Mouse (Mus musculus) embryonic fibroblast, embryonic 13.5 days (primary cell): Measurements from ENCODE around the gene Ctnnb1. TPM values are rescaled to one million over a fixed set of nuclear protein-coding genes. Genes with fewer than 3 reads are reported as not detected.

Experiments
- H3K27ac ChIP-seq: 2 replicates; pipeline ENCODE4 v1.5.1; 2012; ENCODE audit warnings: low read length, control low read depth, inconsistent platforms; ENCODE audit not compliant: insufficient read depth
- H3K4me1 ChIP-seq: 2 replicates; pipeline ENCODE4 v1.6.1; 2011; ENCODE audit warnings: low read length; ENCODE audit not compliant: control insufficient read depth, insufficient read depth
- H3K4me3 ChIP-seq: 2 replicates; pipeline ENCODE4 v1.5.1; 2011; ENCODE audit warnings: mild to moderate bottlenecking, control low read depth, low read length; ENCODE audit not compliant: insufficient read depth
- CTCF ChIP-seq: IDR thresholded peaks from 2 replicates; pipeline ENCODE4 v1.5.1; 2011; ENCODE audit warnings: mild to moderate bottlenecking, control low read depth, low read length, moderate library complexity, borderline replicate concordance; ENCODE audit not compliant: insufficient read depth
- POLR2A ChIP-seq: IDR thresholded peaks from 2 replicates; pipeline ENCODE4 v1.6.1; 2011; ENCODE audit warnings: low read depth, mild to moderate bottlenecking, control low read depth, low read length, moderate library complexity
- polyA plus RNA-seq: library from polyadenylated mRNA; stranded (reverse); fragments of >200 nt; gene quantifications from 2 replicates; pipeline ENCODE4 v1.2.4, GENCODE M21; 2011; ENCODE audit warnings: low read depth; ENCODE audit not compliant: missing spikeins, insufficient read length

The Ctnnb1 gene
- polyA plus RNA-seq, 1 experiment, result 1,281 TPM

GRCm38 (mm10) chr9:120959225-120959624 lies 30.2 kb downstream of the Ctnnb1 start:
- Histone ChIP-seq H3K4me3 (no peak overlapping the region), H3K27ac (no peak overlapping the region), H3K4me1 (peaks cover 6% of the 10 kb centered on the region)
- TF ChIP-seq POLR2A, result no peak
- no peak for TF ChIP-seq CTCF

- H3K27ac ChIP-seq, result no peak overlapping the region
- H3K4me1 ChIP-seq, result peaks cover 6% of the 10 kb centered on the region
- TF ChIP-seq CTCF (no peak), POLR2A (no peak)
- H3K4me3 ChIP-seq, result no peak overlapping the region
Measured at GRCm38 (mm10) chr9:120960611-120961010, 31.6 kb downstream of the Ctnnb1 start.

DNA sequence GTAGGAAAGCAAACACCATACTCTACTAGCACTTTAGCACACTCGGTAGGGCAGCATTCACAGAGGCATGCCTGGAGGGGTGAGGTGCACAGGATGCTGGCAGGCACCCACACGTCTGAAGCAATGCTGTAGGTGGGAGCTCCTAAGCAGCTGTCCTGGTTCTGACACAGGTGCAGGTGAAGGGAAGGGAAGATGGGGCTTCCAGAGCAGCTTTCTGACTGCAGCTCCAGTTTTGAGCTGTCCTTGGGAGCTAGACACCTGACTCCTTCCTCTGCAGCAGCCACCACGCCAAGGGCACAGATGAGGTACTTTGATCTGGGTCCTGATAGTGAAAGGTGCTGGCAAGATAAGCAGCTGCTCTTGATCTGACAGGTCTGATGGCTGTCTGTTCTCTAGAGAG lies 32.5 kb downstream of the Ctnnb1 start:
- TF ChIP-seq POLR2A, result no peak
- Histone ChIP-seq H3K27ac (0 out of 2 replicates have a peak overlapping the region, but pooled peaks have one; percentile 8), H3K4me3 (no peak overlapping the region), H3K4me1 (peaks cover 6% of the 10 kb centered on the region)

DNA sequence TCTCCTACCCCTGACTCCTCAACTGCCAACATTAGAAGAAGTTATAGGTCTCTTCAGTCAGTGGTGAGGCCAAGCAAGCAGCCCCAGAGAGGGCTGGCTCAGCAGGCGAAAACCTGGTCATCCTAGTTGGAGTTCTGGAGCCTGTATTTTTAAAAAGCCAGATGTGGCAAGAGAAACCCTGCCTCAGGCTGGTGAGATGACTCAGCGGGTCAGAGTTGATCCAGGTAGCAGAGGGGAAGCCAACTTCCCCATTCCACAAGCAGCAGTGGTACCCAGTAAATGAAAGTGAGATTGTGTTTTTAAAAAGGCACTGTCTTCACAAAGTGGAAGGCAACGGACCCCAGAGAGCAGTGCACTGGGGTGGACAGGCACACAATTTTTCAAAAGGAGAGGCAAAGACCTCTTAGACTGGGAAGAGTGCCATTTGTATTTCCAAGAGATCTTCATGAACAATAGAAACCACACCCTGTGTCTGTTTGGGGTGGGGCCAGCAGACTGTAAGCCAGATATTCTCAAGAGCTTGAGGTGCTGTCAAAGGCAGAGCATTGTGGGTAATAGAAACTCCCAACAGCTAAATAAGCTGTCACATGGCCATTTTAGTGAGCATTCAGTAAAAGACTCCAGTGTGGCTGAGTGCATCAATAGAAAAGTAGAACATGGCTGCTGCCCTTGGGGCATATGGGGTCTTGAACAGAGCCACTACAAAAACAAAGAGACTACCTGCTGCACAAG lies 33.1 kb downstream of the Ctnnb1 start:
- TF ChIP-seq POLR2A, result no peak
- no peak for TF ChIP-seq CTCF
- 0 out of 2 replicates have a peak overlapping the region, but pooled peaks have one; percentile 8 for H3K27ac ChIP-seq
- H3K4me3 ChIP-seq, result no peak overlapping the region
- H3K4me1 ChIP-seq, result peaks cover 6% of the 10 kb centered on the region

- 0 out of 2 replicates have a peak, but pooled peaks cover 2% of the 10 kb centered on the region for H3K4me1 ChIP-seq
- no peak overlapping the region for H3K4me3 ChIP-seq
- no peak overlapping the region for H3K27ac ChIP-seq
- TF ChIP-seq CTCF, result no peak
Measured at GRCm38 (mm10) chr9:120963104-120963503, 34.1 kb downstream of the Ctnnb1 start.

DNA sequence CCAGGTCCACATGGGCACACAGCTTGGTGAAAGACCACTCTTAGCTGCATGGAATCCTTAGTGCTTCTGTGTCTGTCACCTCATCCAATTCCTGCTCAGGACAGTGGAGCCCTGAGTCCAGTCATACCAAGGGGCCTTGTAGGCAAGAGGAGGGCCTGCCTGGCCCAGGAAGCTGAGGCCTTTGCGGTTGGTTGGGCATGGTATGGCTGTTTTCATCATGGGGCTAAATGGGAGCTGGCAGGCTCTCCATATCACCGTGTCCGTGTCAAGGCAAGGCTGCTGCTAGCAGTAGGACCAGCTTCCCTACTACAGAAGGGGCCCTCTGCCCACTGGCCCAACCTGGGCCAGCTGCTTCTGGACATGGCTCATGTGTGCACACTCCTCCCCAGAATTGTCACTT lies 34.7 kb downstream of the Ctnnb1 start:
- H3K4me1 ChIP-seq, result 0 out of 2 replicates have a peak, but pooled peaks cover 2% of the 10 kb centered on the region
- H3K27ac ChIP-seq, result no peak overlapping the region
- TF ChIP-seq CTCF (no peak), POLR2A (no peak)
- no peak overlapping the region for H3K4me3 ChIP-seq

DNA sequence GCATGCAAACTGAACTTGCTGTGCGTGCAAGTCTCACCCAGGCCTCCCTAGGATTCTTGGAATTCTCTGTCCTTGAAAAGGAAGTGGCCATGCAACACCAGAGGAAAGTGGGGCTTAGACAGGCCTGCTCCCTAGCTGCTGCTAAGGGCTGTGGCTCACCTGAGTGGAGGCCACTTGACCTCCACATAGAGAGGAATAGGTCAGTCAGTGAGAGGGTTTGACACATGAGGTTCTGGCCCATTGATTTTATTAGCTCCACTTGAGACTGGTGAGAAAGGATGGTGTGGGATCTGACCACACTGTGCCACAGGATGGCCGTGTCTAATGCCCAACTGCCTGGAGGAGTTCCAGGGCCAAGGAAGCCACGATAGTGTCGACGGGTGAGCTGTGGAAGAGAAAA lies 35.2 kb downstream of the Ctnnb1 start:
- Histone ChIP-seq H3K27ac (no peak overlapping the region), H3K4me1 (0 out of 2 replicates have a peak, but pooled peaks cover 2% of the 10 kb centered on the region), H3K4me3 (no peak overlapping the region)
- TF ChIP-seq CTCF (no peak), POLR2A (no peak)

DNA sequence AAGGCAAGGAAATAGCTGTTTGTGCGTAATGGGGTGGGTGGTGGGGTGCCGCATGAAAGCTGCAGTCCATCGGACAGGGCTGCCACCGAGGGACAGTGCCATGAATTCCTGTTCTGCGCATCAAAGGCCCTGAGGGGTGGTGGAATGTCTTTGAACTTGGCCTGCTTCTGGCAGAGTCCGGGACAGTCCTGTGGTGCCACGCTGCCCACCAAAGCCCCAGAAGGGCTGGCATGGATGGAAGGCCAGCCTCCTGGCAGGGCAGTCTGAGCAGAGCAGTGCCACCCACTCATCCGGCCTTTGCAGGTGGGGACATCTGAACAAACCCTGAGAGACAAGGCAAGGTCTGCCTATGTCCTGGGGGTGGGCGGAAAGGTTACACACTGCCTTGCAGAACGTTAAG lies 36.0 kb downstream of the Ctnnb1 start:
- Histone ChIP-seq H3K27ac (no peak overlapping the region), H3K4me3 (no peak overlapping the region), H3K4me1 (0 out of 2 replicates have a peak, but pooled peaks cover 2% of the 10 kb centered on the region)
- TF ChIP-seq CTCF, result no peak
- no peak for TF ChIP-seq POLR2A

DNA sequence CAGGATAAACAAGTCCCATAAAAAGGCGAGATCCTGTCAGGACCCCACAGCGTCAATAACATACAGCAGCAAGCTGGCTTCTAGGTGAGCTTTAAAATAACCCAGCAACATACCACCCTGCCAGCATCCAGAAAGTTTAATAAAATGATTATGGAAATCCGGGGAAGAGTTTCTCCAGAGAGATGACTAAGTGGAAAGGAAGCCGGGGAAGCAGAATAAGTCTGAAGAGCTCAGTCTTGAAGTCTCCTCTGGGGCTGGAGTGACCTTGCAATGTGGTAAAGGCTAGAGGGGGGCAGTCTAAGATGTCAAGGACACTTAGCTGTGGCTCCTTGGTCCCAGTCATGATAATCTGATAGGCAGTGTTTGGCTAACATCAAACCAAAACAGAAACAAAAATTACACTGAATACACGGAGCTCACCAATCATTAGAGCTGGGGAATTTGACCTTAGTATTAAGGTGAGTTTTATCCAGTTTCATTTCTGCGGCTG lies 44.1 kb downstream of the Ctnnb1 start:
- Histone ChIP-seq H3K27ac (peak overlapping the region; percentile 12; the same call in 1 of the 2 replicates), H3K4me1 (peaks cover 18% of the 10 kb centered on the region), H3K4me3 (no peak overlapping the region)
- TF ChIP-seq POLR2A, result no peak
- TF ChIP-seq CTCF, result no peak

DNA sequence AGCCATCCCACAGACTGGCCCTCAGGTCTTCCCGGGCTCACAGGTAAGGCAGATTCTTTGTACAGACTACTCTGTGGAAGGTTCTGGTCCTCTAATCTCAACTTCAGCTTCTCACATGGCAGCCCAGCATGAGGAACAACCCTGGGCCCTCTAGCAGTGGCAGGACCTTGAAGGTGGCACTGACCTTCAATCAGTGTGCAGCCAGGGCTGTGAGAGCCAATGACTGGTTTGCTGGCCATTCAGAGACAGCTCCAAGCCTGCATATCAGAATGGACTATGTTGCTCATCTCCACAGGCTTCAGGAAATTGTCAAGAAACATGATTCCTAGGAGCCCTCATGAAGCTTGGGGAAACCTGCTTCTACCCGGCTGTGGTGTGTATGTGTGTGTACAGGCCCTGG lies 45.2 kb downstream of the Ctnnb1 start:
- Histone ChIP-seq H3K27ac (no peak overlapping the region), H3K4me1 (peaks cover 18% of the 10 kb centered on the region), H3K4me3 (no peak overlapping the region)
- TF ChIP-seq CTCF (no peak), POLR2A (no peak)

DNA sequence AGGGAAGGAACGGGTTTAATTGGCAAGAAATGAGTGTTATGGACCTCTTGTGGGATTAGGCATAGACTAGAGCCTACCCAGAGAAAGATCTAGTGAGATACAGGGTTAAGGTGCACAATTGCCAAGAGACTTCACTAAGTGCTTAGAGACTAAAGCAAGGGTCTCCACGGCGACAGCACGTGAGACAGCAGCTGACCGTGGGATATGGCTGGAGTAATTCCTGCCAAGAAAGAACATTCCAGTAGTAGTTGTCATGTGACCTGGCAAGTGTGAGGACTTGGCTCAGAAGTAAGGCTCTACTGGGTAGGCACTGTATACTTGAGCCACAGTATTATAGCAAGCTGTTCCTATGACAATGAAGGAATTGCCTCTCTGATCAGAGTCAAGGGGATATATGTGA lies 47.1 kb downstream of the Ctnnb1 start:
- peaks cover 18% of the 10 kb centered on the region for H3K4me1 ChIP-seq
- H3K27ac ChIP-seq, result no peak overlapping the region
- TF ChIP-seq CTCF, result no peak
- TF ChIP-seq POLR2A, result no peak
- no peak overlapping the region for H3K4me3 ChIP-seq

- TF ChIP-seq POLR2A (no peak), CTCF (no peak)
- Histone ChIP-seq H3K27ac (no peak overlapping the region), H3K4me1 (peaks cover 15% of the 10 kb centered on the region), H3K4me3 (no peak overlapping the region)
Measured at GRCm38 (mm10) chr9:120976856-120977255, 47.8 kb downstream of the Ctnnb1 start.
